In genomic region chr14:120154413-120154812, GRCm38 (mm10) we compare ENCODE assay signal across 17 mouse cellular contexts.
DNase-seq lines count a peak whose midpoint lies in the region; ATAC-seq and TF ChIP-seq lines count a peak whose summit lies in the region.
"Had no signal": no experiment of that assay in that cellular context is flagged by ENCODE, and none has a peak within 500 bp of the region (broad histone marks: within the 10 kb centered on the region; RNA-seq: fewer than 3 reads in every experiment).

No protein-coding gene starts in this region.

- WGBS in hindbrain, embryonic 13.5 days, result 31% methylated on average over 7 of the region's 7 CpGs
- WGBS in midbrain, embryonic 11.5 days, result 36% methylated on average over 7 of the region's 7 CpGs
- 69% methylated on average over 7 of the region's 7 CpGs for WGBS in olfactory bulb, adult 2 months
- 47% methylated on average over 7 of the region's 7 CpGs for WGBS in kidney, embryonic 15.5 days

- no peak for DNase-seq in testis, postnatal 10 days (ENCODE audit: low spot score)
- DNase-seq in midbrain, embryonic 11.5 days (ENCODE audit: low spot score, missing footprints), result peak; percentile 84
- no peak for DNase-seq in kidney, adult 9 months
- no peak for DNase-seq in frontal cortex, postnatal 25 days (ENCODE audit: low spot score in 2 of 2)
- DNase-seq: cerebellum, adult 2 months; embryo, embryonic 11 days; gastrocnemius, postnatal 14 days; kidney, adult 8-10 months; lung, adult 18-20 months; thymus, postnatal 4 days had no signal

- H3K27me3 ChIP-seq in testis, adult 2 months (ENCODE audit: control insufficient read depth, insufficient read depth, low read length), result no peaks in the 10 kb centered on the region
- peaks cover 6% of the 10 kb centered on the region; the same call in 1 of the 2 replicates for H3K27me3 ChIP-seq in hindbrain, embryonic 13.5 days
- no peaks in the 10 kb centered on the region; the same call in none of the 2 replicates for H3K27me3 ChIP-seq in midbrain, embryonic 11.5 days (ENCODE audit: control insufficient read depth, insufficient read depth, low read length)
- peaks cover 8% of the 10 kb centered on the region; the same call in 1 of the 2 replicates for H3K27me3 ChIP-seq in kidney, embryonic 15.5 days
- H3K27me3 ChIP-seq: CH12.LX had no signal

- ATAC-seq in hindbrain, embryonic 13.5 days (ENCODE audit: low FRiP score), result no peak
- ATAC-seq in midbrain, embryonic 11.5 days (ENCODE audit: low FRiP score), result peak; percentile 72; the same call in 1 of the 2 replicates
- ATAC-seq in kidney, embryonic 15.5 days (replicated peaks; ENCODE audit: low FRiP score), result no peak

- no peak for TF ChIP-seq CTCF in testis, adult 2 months (IDR thresholded peaks at IDR 0.05; ENCODE audit: control insufficient read depth, insufficient read depth, insufficient replicate concordance, low read depth, low read length)
- TF ChIP-seq CTCF in olfactory bulb, adult 2 months (IDR thresholded peaks at IDR 0.05; ENCODE audit: insufficient read depth, low read depth, low read length), result no peak

- peak overlapping the region; percentile 34 for H3K4me2 ChIP-seq in hindbrain, embryonic 13.5 days
- H3K4me2 ChIP-seq in midbrain, embryonic 11.5 days, result peak overlapping the region; percentile 13; the same call in 1 of the 2 replicates
- H3K4me2 ChIP-seq in kidney, embryonic 15.5 days, result no peak overlapping the region
- H3K4me2 ChIP-seq: heart, embryonic 11.5 days had no signal

- H3K9me3 ChIP-seq in hindbrain, embryonic 13.5 days, result no peaks in the 10 kb centered on the region
- H3K9me3 ChIP-seq in midbrain, embryonic 11.5 days (ENCODE audit: control insufficient read depth, low read length), result no peaks in the 10 kb centered on the region
- no peaks in the 10 kb centered on the region for H3K9me3 ChIP-seq in kidney, embryonic 15.5 days (replicated peaks)

- TF ChIP-seq POLR2A in testis, adult 2 months (IDR thresholded peaks at IDR 0.05; ENCODE audit: control insufficient read depth, low read depth, low read length), result no peak
- TF ChIP-seq POLR2A in olfactory bulb, adult 2 months (IDR thresholded peaks at IDR 0.05; ENCODE audit: insufficient read depth, low read depth, low read length), result no peak

- peak overlapping the region; percentile 10; the same call in 1 of the 2 replicates for H3K27ac ChIP-seq in testis, adult 2 months (ENCODE audit: control insufficient read depth, insufficient read depth, low read depth, low read length)
- no peak overlapping the region for H3K27ac ChIP-seq in hindbrain, embryonic 13.5 days
- no peak overlapping the region for H3K27ac ChIP-seq in midbrain, embryonic 11.5 days (ENCODE audit: low read depth, low read length)
- H3K27ac ChIP-seq in olfactory bulb, adult 2 months (ENCODE audit: insufficient read depth, low read depth, low read length), result peak overlapping the region; percentile 61; the same call in 1 of the 2 replicates
- H3K27ac ChIP-seq in kidney, embryonic 15.5 days, result no peak overlapping the region
- H3K27ac ChIP-seq: macrophage had no signal

- H3K9ac ChIP-seq in hindbrain, embryonic 13.5 days, result peak overlapping the region; percentile 46; the same call in 1 of the 2 replicates
- H3K9ac ChIP-seq in midbrain, embryonic 11.5 days (ENCODE audit: low read length), result no peak overlapping the region
- H3K9ac ChIP-seq in kidney, embryonic 15.5 days, result no peak overlapping the region

- no peak overlapping the region for H3K4me3 ChIP-seq in testis, adult 2 months (ENCODE audit: control insufficient read depth, low read depth, low read length)
- H3K4me3 ChIP-seq in hindbrain, embryonic 13.5 days, result no peak overlapping the region
- H3K4me3 ChIP-seq in midbrain, embryonic 11.5 days (ENCODE audit: low read depth, low read length), result no peak overlapping the region
- H3K4me3 ChIP-seq in olfactory bulb, adult 2 months (ENCODE audit: insufficient read depth, low read depth, low read length), result no peak overlapping the region
- H3K4me3 ChIP-seq in kidney, embryonic 15.5 days (replicated peaks), result no peak overlapping the region

- H3K36me3 ChIP-seq in testis, adult 2 months (ENCODE audit: control insufficient read depth, insufficient read depth, low read length), result no peaks in the 10 kb centered on the region
- H3K36me3 ChIP-seq in hindbrain, embryonic 13.5 days, result no peaks in the 10 kb centered on the region
- no peaks in the 10 kb centered on the region for H3K36me3 ChIP-seq in midbrain, embryonic 11.5 days (ENCODE audit: control insufficient read depth, insufficient read depth, low read length)
- no peaks in the 10 kb centered on the region for H3K36me3 ChIP-seq in kidney, embryonic 15.5 days

- peaks cover 7% of the 10 kb centered on the region for H3K4me1 ChIP-seq in testis, adult 2 months (ENCODE audit: control insufficient read depth, insufficient read depth, low read length)
- peaks cover 22% of the 10 kb centered on the region for H3K4me1 ChIP-seq in hindbrain, embryonic 13.5 days (replicated peaks)
- H3K4me1 ChIP-seq in midbrain, embryonic 11.5 days (ENCODE audit: control insufficient read depth, insufficient read depth, low read length), result peaks cover 14% of the 10 kb centered on the region
- H3K4me1 ChIP-seq in olfactory bulb, adult 2 months (ENCODE audit: control insufficient read depth, insufficient read depth, low read length), result peaks cover 20% of the 10 kb centered on the region
- peaks cover 26% of the 10 kb centered on the region for H3K4me1 ChIP-seq in kidney, embryonic 15.5 days

Comparison
In these comparisons a context has a peak if more than half of its experiments do, and no peak if none do; other contexts are left out.
1. H3K27ac ChIP-seq: peak in testis, adult 2 months (single experiment) and olfactory bulb, adult 2 months (single experiment); none in hindbrain, embryonic 13.5 days (single experiment), midbrain, embryonic 11.5 days (single experiment) and kidney, embryonic 15.5 days (single experiment).